In genomic region chr11:35121611-35121959, GRCm38 (mm10) we compare ENCODE assay signal across 10 mouse cellular contexts. TPM values are rescaled to one million over a fixed set of nuclear protein-coding genes. Genes with fewer than 3 reads are reported as not detected.
DNase-seq lines count a peak whose midpoint lies in the region; ATAC-seq and TF ChIP-seq lines count a peak whose summit lies in the region.
"Had no signal": no experiment of that assay in that cellular context is flagged by ENCODE, and none has a peak within 500 bp of the region (broad histone marks: within the 10 kb centered on the region; RNA-seq: fewer than 3 reads in every experiment).

No protein-coding gene starts in this region.

- H3K4me1 ChIP-seq in testis, adult 2 months (ENCODE audit: control insufficient read depth, insufficient read depth, low read length), result no peaks in the 10 kb centered on the region; the same call in none of the 2 replicates
- peaks cover 14% of the 10 kb centered on the region for H3K4me1 ChIP-seq in hindbrain, embryonic 16.5 days (ENCODE audit: control insufficient read depth, insufficient read depth, low read depth, low read length)
- H3K4me1 ChIP-seq in midbrain, embryonic 14.5 days (ENCODE audit: control insufficient read depth, insufficient read depth, low read length), result peaks cover 14% of the 10 kb centered on the region; the same call in 1 of the 2 replicates

- H3K27me3 ChIP-seq in testis, adult 2 months (ENCODE audit: control insufficient read depth, insufficient read depth, low read length), result no peaks in the 10 kb centered on the region; the same call in none of the 2 replicates
- peaks cover 16% of the 10 kb centered on the region for H3K27me3 ChIP-seq in hindbrain, embryonic 16.5 days (replicated peaks; ENCODE audit: control insufficient read depth, insufficient read depth, low read length)
- peaks cover 54% of the 10 kb centered on the region for H3K27me3 ChIP-seq in midbrain, embryonic 14.5 days (ENCODE audit: control insufficient read depth, insufficient read depth, low read length)

- peak overlapping the region; percentile 70 for H3K9ac ChIP-seq in hindbrain, embryonic 16.5 days (ENCODE audit: low read depth, low read length)
- peak overlapping the region; percentile 64 for H3K9ac ChIP-seq in midbrain, embryonic 14.5 days (replicated peaks; ENCODE audit: low read length)

- H3K9me3 ChIP-seq in hindbrain, embryonic 16.5 days (ENCODE audit: control insufficient read depth, low read length), result no peaks in the 10 kb centered on the region
- H3K9me3 ChIP-seq in midbrain, embryonic 14.5 days (ENCODE audit: control insufficient read depth, low read length), result no peaks in the 10 kb centered on the region

- no peak overlapping the region; the same call in 1 of the 2 replicates for H3K27ac ChIP-seq in testis, adult 2 months (ENCODE audit: control insufficient read depth, insufficient read depth, low read depth, low read length)
- peak overlapping the region; percentile 34; the same call in 1 of the 2 replicates for H3K27ac ChIP-seq in hindbrain, embryonic 16.5 days (ENCODE audit: low read depth, low read length)
- no peak overlapping the region for H3K27ac ChIP-seq in midbrain, embryonic 14.5 days (replicated peaks; ENCODE audit: low read depth, low read length)

- no peak for DNase-seq in frontal cortex, postnatal 14 days (ENCODE audit: low spot score in 2 of 2)
- no peak for DNase-seq in testis, postnatal 14 days (ENCODE audit: low spot score)
- DNase-seq in midbrain, embryonic 14.5 days, result no peak

- H3K4me3 ChIP-seq in testis, adult 2 months (ENCODE audit: control insufficient read depth, low read depth, low read length), result peak overlapping the region; percentile 74
- peak overlapping the region; percentile 70 for H3K4me3 ChIP-seq in hindbrain, embryonic 16.5 days (ENCODE audit: low read length)
- peak overlapping the region; percentile 54 for H3K4me3 ChIP-seq in midbrain, embryonic 14.5 days (replicated peaks; ENCODE audit: low read depth, low read length)

- TF ChIP-seq POLR2A in testis, adult 2 months (IDR thresholded peaks at IDR 0.05; ENCODE audit: control insufficient read depth, low read depth, low read length), result no peak

- no peak for TF ChIP-seq CTCF in testis, adult 2 months (IDR thresholded peaks at IDR 0.05; ENCODE audit: control insufficient read depth, insufficient read depth, insufficient replicate concordance, low read depth, low read length)

- peak; percentile 25 for ATAC-seq in frontal cortex, adult (ENCODE audit: low TSS enrichment)
- peak; percentile 10; the same call in 1 of the 2 replicates for ATAC-seq in hindbrain, embryonic 16.5 days
- ATAC-seq in midbrain, embryonic 14.5 days (ENCODE audit: low FRiP score, low TSS enrichment), result 0 out of 2 replicates have a peak, but pooled peaks have one; percentile 27
- ATAC-seq in erythroblast, adult 5-6 weeks (replicated peaks; ENCODE audit: low FRiP score, poor library complexity, severe bottlenecking), result no peak
- no peak for ATAC-seq in CD4-positive, CD25-positive, alpha-beta regulatory T cell, adult 4 months

- under 1% methylated on average over 16 of the region's 27 CpGs for WGBS in hindbrain, embryonic 16.5 days
- 0% methylated on average over 27 of the region's 27 CpGs for WGBS in midbrain, embryonic 14.5 days

- H3K36me3 ChIP-seq in testis, adult 2 months (ENCODE audit: control insufficient read depth, insufficient read depth, low read length), result no peaks in the 10 kb centered on the region
- H3K36me3 ChIP-seq in hindbrain, embryonic 16.5 days (ENCODE audit: control insufficient read depth, insufficient read depth, low read length), result no peaks in the 10 kb centered on the region
- H3K36me3 ChIP-seq in midbrain, embryonic 14.5 days (ENCODE audit: control insufficient read depth, insufficient read depth, low read length), result no peaks in the 10 kb centered on the region

- H3K4me2 ChIP-seq in hindbrain, embryonic 16.5 days (ENCODE audit: low read length), result peak overlapping the region; percentile 99
- H3K4me2 ChIP-seq in midbrain, embryonic 14.5 days (ENCODE audit: low read length), result peak overlapping the region; percentile 97

RNA-seq across cellular contexts. Expression of gene Slit3, which starts 0.6 kb away (rescaled TPM):
- 8.4 and 9.7 TPM in 2 replicates for polyA plus RNA-seq in testis, adult 2 months (2012; rRNA removed)
- polyA plus RNA-seq in hindbrain, embryonic 16.5 days (2015; fragmentation: Nextera tagmentation; extraction: Ambion mirVana), result 9.0 and 14.8 TPM in 2 replicates
- 3.5 and 4.7 TPM in 2 replicates for polyA plus RNA-seq in midbrain, embryonic 14.5 days (2014; fragmentation: Nextera tagmentation; extraction: Ambion mirVana)
- total RNA-seq in erythroblast, adult 5-6 weeks (2015; ENCODE audit: low replicate concordance), result not detected in 2 replicates
- 0.14 TPM in 1 of 2 replicates, not detected in the other for total RNA-seq in erythroblast, adult 5-6 weeks (2017; ENCODE audit: low replicate concordance)
- not detected for polyA plus RNA-seq in CD4-positive, CD25-positive, alpha-beta regulatory T cell, adult 4 months (2017; shearing (Covaris generic))
- total RNA-seq: common myeloid progenitor, adult 5-6 weeks had no signal
- polyA plus RNA-seq: C2C12 had no signal

Comparison
In these comparisons a context has a peak if more than half of its experiments do, and no peak if none do; other contexts are left out.
1. ATAC-seq: peak in frontal cortex, adult (single experiment), hindbrain, embryonic 16.5 days (single experiment) and midbrain, embryonic 14.5 days (single experiment); none in erythroblast, adult 5-6 weeks (single experiment) and CD4-positive, CD25-positive, alpha-beta regulatory T cell, adult 4 months (single experiment).
2. Peak in every context shown above with its lines, with median percentiles within 50 percentile points of each other: H3K4me3 ChIP-seq.